ENCODE assay signal across 19 mouse cellular contexts in genomic region chr11:51227104-51227503, GRCm38 (mm10). TPM values are rescaled to one million over a fixed set of nuclear protein-coding genes. Genes with fewer than 3 reads are reported as not detected.
A peak's percentile ranks its signal among the peaks of the same experiment; 100 is the strongest.
DNase-seq lines count a peak whose midpoint lies in the region; ATAC-seq lines count a peak whose summit lies in the region.
"Had no signal": no experiment of that assay in that cellular context is flagged by ENCODE, and none has a peak within 500 bp of the region (broad histone marks: within the 10 kb centered on the region; RNA-seq: fewer than 3 reads in every experiment).

No protein-coding gene starts in this region.

- no peak overlapping the region for H3K4me2 ChIP-seq in heart, embryonic 11.5 days
- H3K4me2 ChIP-seq: embryonic facial prominence, embryonic 15.5 days; liver, embryonic 13.5 days had no signal

- no peak for ATAC-seq in heart, embryonic 11.5 days (replicated peaks; ENCODE audit: insufficient number of reproducible peaks, low FRiP score, low TSS enrichment)
- ATAC-seq in activated CD4-positive, CD25-positive, alpha-beta regulatory T cell, adult 4 months, result no peak
- no peak for ATAC-seq in megakaryocyte, adult 5-6 weeks (ENCODE audit: poor library complexity, severe bottlenecking)
- ATAC-seq: Patski had no signal

- DNase-seq in heart, embryonic 10.5 days (ENCODE audit: low spot score), result peak; percentile 43
- DNase-seq in frontal cortex, adult 2 months (ENCODE audit: extremely low spot score in 1 of 2, low spot score in 1 of 2), result peak; percentile 77 to 82
- DNase-seq in layer of hippocampus, postnatal 36 days, result peak; percentile 18 to 52
- DNase-seq in right cerebral cortex, postnatal 14 days, result peak; percentile 54
- no peak for DNase-seq in adrenal gland, adult 2 months
- DNase-seq: adrenal gland, postnatal 36 days; cerebellum, adult 18-20 months; gastrocnemius, postnatal 25 days; kidney, postnatal 25 days; liver, embryonic 13.5 days; retina, postnatal 1 day had no signal

- 83% methylated on average over 4 of the region's 4 CpGs for WGBS in heart, embryonic 10.5 days
- WGBS in heart, embryonic 11.5 days (ENCODE audit: insufficient replicate concordance), result 84% methylated on average over 4 of the region's 4 CpGs

- no peak overlapping the region for H3K4me3 ChIP-seq in heart, embryonic 10.5 days
- H3K4me3 ChIP-seq in heart, embryonic 11.5 days (ENCODE audit: low read depth, low read length), result no peak overlapping the region
- H3K4me3 ChIP-seq: embryonic facial prominence, embryonic 15.5 days; liver, embryonic 13.5 days had no signal

- H3K27me3 ChIP-seq in heart, embryonic 10.5 days (ENCODE audit: insufficient read depth, poor library complexity, severe bottlenecking), result no peaks in the 10 kb centered on the region; the same call in 1 of the 2 replicates
- no peaks in the 10 kb centered on the region; the same call in 1 of the 2 replicates for H3K27me3 ChIP-seq in heart, embryonic 11.5 days (ENCODE audit: control insufficient read depth, insufficient read depth, low read length)
- H3K27me3 ChIP-seq: embryonic facial prominence, embryonic 15.5 days; liver, embryonic 13.5 days; Patski had no signal

- no peaks in the 10 kb centered on the region for H3K4me1 ChIP-seq in heart, embryonic 10.5 days
- no peaks in the 10 kb centered on the region for H3K4me1 ChIP-seq in heart, embryonic 11.5 days (ENCODE audit: control insufficient read depth, insufficient read depth, low read length)
- H3K4me1 ChIP-seq: embryonic facial prominence, embryonic 15.5 days; liver, embryonic 13.5 days had no signal

- no peak overlapping the region for H3K27ac ChIP-seq in heart, embryonic 10.5 days
- no peak overlapping the region for H3K27ac ChIP-seq in heart, embryonic 11.5 days (ENCODE audit: low read depth, low read length)
- H3K27ac ChIP-seq: embryonic facial prominence, embryonic 15.5 days; liver, embryonic 13.5 days had no signal

- no peaks in the 10 kb centered on the region for H3K36me3 ChIP-seq in heart, embryonic 10.5 days
- H3K36me3 ChIP-seq in heart, embryonic 11.5 days (ENCODE audit: control insufficient read depth, insufficient read depth, low read length), result no peaks in the 10 kb centered on the region
- H3K36me3 ChIP-seq: embryonic facial prominence, embryonic 15.5 days; liver, embryonic 13.5 days had no signal

- H3K9ac ChIP-seq in heart, embryonic 11.5 days (ENCODE audit: low read depth, low read length), result no peak overlapping the region
- H3K9ac ChIP-seq: embryonic facial prominence, embryonic 15.5 days; liver, embryonic 13.5 days had no signal

- no peaks in the 10 kb centered on the region for H3K9me3 ChIP-seq in heart, embryonic 10.5 days
- no peaks in the 10 kb centered on the region for H3K9me3 ChIP-seq in heart, embryonic 11.5 days (replicated peaks; ENCODE audit: control insufficient read depth, low read length)
- H3K9me3 ChIP-seq: embryonic facial prominence, embryonic 15.5 days; liver, embryonic 13.5 days had no signal

RNA-seq across cellular contexts. Expression of gene Gm12569, which starts 6.8 kb away (rescaled TPM):
- not detected in 2 replicates for polyA plus RNA-seq in heart, embryonic 10.5 days (2016; fragmentation: Nextera tagmentation; extraction: Ambion mirVana)
- not detected in 2 replicates for polyA plus RNA-seq in heart, embryonic 11.5 days (2014; fragmentation: Nextera tagmentation; extraction: Ambion mirVana)
- not detected in 2 replicates for polyA plus RNA-seq in frontal cortex, adult 2 months (2012; rRNA removed)
- not detected for total RNA-seq in layer of hippocampus, postnatal 36 days (2021)
- polyA plus RNA-seq in activated CD4-positive, CD25-positive, alpha-beta regulatory T cell, adult 4 months (2017; shearing (Covaris generic)), result not detected
- not detected in 2 replicates for total RNA-seq in megakaryocyte, adult 5-6 weeks (2015)
- not detected in 2 replicates for total RNA-seq in megakaryocyte, adult 5-6 weeks (2017)
- not detected for total RNA-seq in adrenal gland, adult 2 months (2021)
- polyA plus RNA-seq in adrenal gland, adult 2 months (2012; rRNA removed), result not detected in 2 replicates
- total RNA-seq: adrenal gland, postnatal 36 days; gastrocnemius, postnatal 25 days had no signal
- polyA plus RNA-seq: embryonic facial prominence, embryonic 15.5 days; heart, postnatal 0 days; intestine, embryonic 14.5 days; liver, embryonic 13.5 days; Patski; stomach, embryonic 16.5 days had no signal

RNA-seq across cellular contexts. Expression of gene Clk4, which starts 34.4 kb away (rescaled TPM):
- polyA plus RNA-seq in heart, embryonic 10.5 days (2016; fragmentation: Nextera tagmentation; extraction: Ambion mirVana), result 71.2 and 86.8 TPM in 2 replicates
- 83.6 and 87.1 TPM in 2 replicates for polyA plus RNA-seq in heart, embryonic 11.5 days (2014; fragmentation: Nextera tagmentation; extraction: Ambion mirVana)
- polyA plus RNA-seq in frontal cortex, adult 2 months (2012; rRNA removed), result 221 and 232 TPM in 2 replicates
- 100 to 1,000 TPM; 130 to 140 TPM for total RNA-seq in layer of hippocampus, postnatal 36 days (2021)
- 100 to 1,000 TPM; 154 to 164 TPM for polyA plus RNA-seq in activated CD4-positive, CD25-positive, alpha-beta regulatory T cell, adult 4 months (2017; shearing (Covaris generic))
- 152 and 158 TPM in 2 replicates for total RNA-seq in megakaryocyte, adult 5-6 weeks (2015)
- 162 and 164 TPM in 2 replicates for total RNA-seq in megakaryocyte, adult 5-6 weeks (2017)
- total RNA-seq in adrenal gland, adult 2 months (2021), result 100 to 1,000 TPM in 1 of 2 experiments, 10 to 100 TPM in 1; 64.9 to 108 TPM
- polyA plus RNA-seq in adrenal gland, adult 2 months (2012; rRNA removed), result 5.3 and 6.8 TPM in 2 replicates

RNA-seq across cellular contexts. Expression of gene BC049762, which starts 35.7 kb away (rescaled TPM):
- polyA plus RNA-seq in heart, embryonic 10.5 days (2016; fragmentation: Nextera tagmentation; extraction: Ambion mirVana), result 0.36 and 0.47 TPM in 2 replicates
- polyA plus RNA-seq in heart, embryonic 11.5 days (2014; fragmentation: Nextera tagmentation; extraction: Ambion mirVana), result 0.36 TPM in 1 of 2 replicates, not detected in the other
- 0.34 and 0.44 TPM in 2 replicates for polyA plus RNA-seq in frontal cortex, adult 2 months (2012; rRNA removed)
- not detected for total RNA-seq in layer of hippocampus, postnatal 36 days (2021)
- not detected for polyA plus RNA-seq in activated CD4-positive, CD25-positive, alpha-beta regulatory T cell, adult 4 months (2017; shearing (Covaris generic))
- not detected in 2 replicates for total RNA-seq in megakaryocyte, adult 5-6 weeks (2015)
- not detected in 2 replicates for total RNA-seq in megakaryocyte, adult 5-6 weeks (2017)
- under 1 TPM in 1 of 2 experiments, not detected in 1; 0.46 TPM for total RNA-seq in adrenal gland, adult 2 months (2021)
- 0.57 TPM in 1 of 2 replicates, not detected in the other for polyA plus RNA-seq in adrenal gland, adult 2 months (2012; rRNA removed)
- total RNA-seq: adrenal gland, postnatal 36 days; gastrocnemius, postnatal 25 days had no signal
